27 mouse cellular contexts compared by ENCODE assay signal in genomic region chr11:58927053-58927452, GRCm38 (mm10). TPM values are rescaled to one million over a fixed set of nuclear protein-coding genes. Genes with fewer than 3 reads are reported as not detected.
DNase-seq lines count a peak whose midpoint lies in the region; ATAC-seq and TF ChIP-seq lines count a peak whose summit lies in the region.
"Had no signal": no experiment of that assay in that cellular context is flagged by ENCODE, and none has a peak within 500 bp of the region (broad histone marks: within the 10 kb centered on the region; RNA-seq: fewer than 3 reads in every experiment).

No protein-coding gene starts in this region.

- H3K9ac ChIP-seq in liver, embryonic 13.5 days: peak overlapping the region; percentile 75; the same call in 1 of the 2 replicates
- H3K9ac ChIP-seq in liver, embryonic 11.5 days (ENCODE audit: low read depth, low read length): no peak overlapping the region
- peak overlapping the region; percentile 54 for H3K9ac ChIP-seq in MEL (ENCODE audit: control insufficient read depth, low read depth, low read length, poor library complexity, severe bottlenecking)
- no peak overlapping the region for H3K9ac ChIP-seq in liver, embryonic 16.5 days (ENCODE audit: low read depth, low read length)
- H3K9ac ChIP-seq: embryonic facial prominence, embryonic 15.5 days; forebrain, embryonic 12.5 days had no signal

- no peak for DNase-seq in kidney, adult 2 months
- DNase-seq in kidney, postnatal 4 days: no peak
- no peak for DNase-seq in liver, embryonic 13.5 days
- no peak for DNase-seq in liver, embryonic 11.5 days (ENCODE audit: low spot score)
- peak; percentile 75 for DNase-seq in MEL (ENCODE audit: low read depth, low spot score)
- DNase-seq in gastrocnemius, adult 18-20 months (ENCODE audit: low spot score): no peak
- DNase-seq in layer of hippocampus, postnatal 10 days (ENCODE audit: low spot score in 2 of 2): no peak
- DNase-seq: adrenal gland, adult 2 months; adrenal gland, postnatal 10 days; adrenal gland, postnatal 25 days; B cell, adult 2 months; cerebellum, adult 11 months; cerebellum, adult 18-20 months; cerebellum, adult 8-10 months; cerebellum, adult 9-11 months; cerebellum, postnatal 14 days; cerebellum, postnatal 36 days; embryo, embryonic 11 days had no signal

- H3K79me2 ChIP-seq in MEL (ENCODE audit: control insufficient read depth, insufficient read depth, low read length, poor library complexity): peaks cover 1% of the 10 kb centered on the region; the same call in 1 of the 2 replicates

- peaks cover 18% of the 10 kb centered on the region; the same call in 1 of the 2 replicates for H3K4me1 ChIP-seq in kidney, adult 2 months (ENCODE audit: control insufficient read depth, insufficient read depth, low read length)
- H3K4me1 ChIP-seq in liver, embryonic 13.5 days (replicated peaks): peaks cover 58% of the 10 kb centered on the region
- H3K4me1 ChIP-seq in liver, embryonic 11.5 days (replicated peaks; ENCODE audit: control insufficient read depth, insufficient read depth, low read length): peaks cover 27% of the 10 kb centered on the region
- H3K4me1 ChIP-seq in MEL (ENCODE audit: control insufficient read depth in 1 of 2, insufficient read depth in 2 of 2, low read length in 2 of 2): peaks cover 4 to 15% of the 10 kb centered on the region in 2 experiments; a peak in 3 of 4 replicates
- H3K4me1 ChIP-seq in liver, embryonic 16.5 days (ENCODE audit: control insufficient read depth, low read depth, low read length): peaks cover 37% of the 10 kb centered on the region

- no peak for TF ChIP-seq EP300 in MEL (IDR thresholded peaks at IDR 0.05; ENCODE audit: low read depth in 1 of 2, low read length in 2 of 2)

- H3K36me3 ChIP-seq in kidney, adult 2 months (ENCODE audit: control insufficient read depth, insufficient read depth, low read length): no peaks in the 10 kb centered on the region
- peaks cover 35% of the 10 kb centered on the region for H3K36me3 ChIP-seq in liver, embryonic 13.5 days
- peaks cover 8% of the 10 kb centered on the region; the same call in 1 of the 2 replicates for H3K36me3 ChIP-seq in liver, embryonic 11.5 days (ENCODE audit: control insufficient read depth, insufficient read depth, low read length)
- H3K36me3 ChIP-seq in MEL (ENCODE audit: control insufficient read depth in 1 of 2, insufficient read depth in 2 of 2, low read length in 2 of 2): peaks cover 0 to 13% of the 10 kb centered on the region in 2 experiments; a peak in 2 of 4 replicates
- H3K36me3 ChIP-seq in liver, embryonic 16.5 days (ENCODE audit: control insufficient read depth, insufficient read depth): peaks cover 16% of the 10 kb centered on the region

- 45% methylated on average over 2 of the region's 2 CpGs for WGBS in kidney, adult 2 months
- WGBS in liver, embryonic 13.5 days (ENCODE audit: insufficient replicate concordance): 58% methylated on average over 2 of the region's 2 CpGs
- 73% methylated on average over 2 of the region's 2 CpGs for WGBS in liver, embryonic 11.5 days
- 57% methylated on average over 2 of the region's 2 CpGs for WGBS in liver, embryonic 16.5 days (ENCODE audit: insufficient replicate concordance)

- no peak for TF ChIP-seq POLR2A in kidney, adult 2 months (IDR thresholded peaks at IDR 0.05; ENCODE audit: low read depth, low read length)
- no peak for TF ChIP-seq POLR2A in MEL (IDR thresholded peaks at IDR 0.05; ENCODE audit: control insufficient read depth in 1 of 2, insufficient read depth in 1 of 2, low read depth in 1 of 2, low read length in 2 of 2, poor library complexity in 1 of 2)

- H3K4me3 ChIP-seq in kidney, adult 2 months (ENCODE audit: insufficient read depth, low read depth, low read length): no peak overlapping the region
- H3K4me3 ChIP-seq in liver, embryonic 13.5 days (replicated peaks): no peak overlapping the region
- H3K4me3 ChIP-seq in liver, embryonic 11.5 days (ENCODE audit: low read depth, low read length): no peak overlapping the region
- peak overlapping the region; percentile 29 to 72 for H3K4me3 ChIP-seq in MEL (ENCODE audit: control insufficient read depth in 1 of 2, insufficient read depth in 1 of 2, low read depth in 2 of 2, low read length in 2 of 2)
- H3K4me3 ChIP-seq in liver, embryonic 16.5 days (ENCODE audit: low read depth, low read length): no peak overlapping the region

- peak overlapping the region; percentile 25; the same call in 1 of the 2 replicates for H3K27ac ChIP-seq in kidney, adult 2 months (ENCODE audit: insufficient read depth, low read depth, low read length)
- no peak overlapping the region for H3K27ac ChIP-seq in liver, embryonic 13.5 days
- no peak overlapping the region for H3K27ac ChIP-seq in liver, embryonic 11.5 days (ENCODE audit: low read depth, low read length)
- H3K27ac ChIP-seq in MEL (ENCODE audit: control insufficient read depth, low read depth, low read length): no peak overlapping the region
- peak overlapping the region; percentile 25 for H3K27ac ChIP-seq in liver, embryonic 16.5 days (ENCODE audit: low read length)
- H3K27ac ChIP-seq: embryonic facial prominence, embryonic 13.5 days; embryonic facial prominence, embryonic 15.5 days; forebrain, embryonic 12.5 days had no signal

- no peak for ATAC-seq in liver, embryonic 13.5 days (ENCODE audit: low read depth)
- ATAC-seq in liver, embryonic 11.5 days (replicated peaks; ENCODE audit: low FRiP score): no peak
- ATAC-seq in liver, embryonic 16.5 days (ENCODE audit: low read depth): no peak

- no peak for TF ChIP-seq RAD21 in MEL (IDR thresholded peaks at IDR 0.05; ENCODE audit: low read depth, low read length)

- peak overlapping the region; percentile 74; the same call in 1 of the 2 replicates for H3K4me2 ChIP-seq in liver, embryonic 13.5 days
- no peak overlapping the region for H3K4me2 ChIP-seq in liver, embryonic 11.5 days
- H3K4me2 ChIP-seq in liver, embryonic 16.5 days (ENCODE audit: low read depth, low read length): 0 out of 2 replicates have a peak overlapping the region, but pooled peaks have one; percentile 66

- no peak for TF ChIP-seq CTCF in kidney, adult 2 months (conservative IDR thresholded peaks at IDR 0.05; ENCODE audit: insufficient read depth, insufficient read length, low read depth, low read length)
- TF ChIP-seq CTCF in MEL (IDR thresholded peaks at IDR 0.05 in 2 of 3, conservative IDR thresholded peaks at IDR 0.05 in 1 of 3; ENCODE audit: control insufficient read depth in 1 of 3, insufficient read depth in 1 of 3, low read depth in 2 of 3, low read length in 3 of 3, poor library complexity in 1 of 3, severe bottlenecking in 1 of 3): no peak

- H3K27me3 ChIP-seq in kidney, adult 2 months (replicated peaks; ENCODE audit: control insufficient read depth, insufficient read depth, low read length): no peaks in the 10 kb centered on the region
- no peaks in the 10 kb centered on the region; the same call in 1 of the 2 replicates for H3K27me3 ChIP-seq in liver, embryonic 13.5 days
- no peaks in the 10 kb centered on the region for H3K27me3 ChIP-seq in liver, embryonic 11.5 days (replicated peaks; ENCODE audit: control insufficient read depth, insufficient read depth, low read length)
- no peaks in the 10 kb centered on the region for H3K27me3 ChIP-seq in MEL (ENCODE audit: control insufficient read depth in 1 of 2, insufficient read depth in 2 of 2, low read length in 2 of 2)
- no peaks in the 10 kb centered on the region for H3K27me3 ChIP-seq in liver, embryonic 16.5 days (ENCODE audit: control insufficient read depth, insufficient read depth, low read depth, low read length)
- H3K27me3 ChIP-seq: embryonic facial prominence, embryonic 13.5 days; embryonic facial prominence, embryonic 15.5 days; forebrain, embryonic 12.5 days had no signal

- no peaks in the 10 kb centered on the region for H3K9me3 ChIP-seq in liver, embryonic 13.5 days (replicated peaks)
- no peaks in the 10 kb centered on the region for H3K9me3 ChIP-seq in liver, embryonic 11.5 days (ENCODE audit: control insufficient read depth, low read length)
- H3K9me3 ChIP-seq in MEL (replicated peaks; ENCODE audit: insufficient read depth, low read length): no peaks in the 10 kb centered on the region
- H3K9me3 ChIP-seq in liver, embryonic 16.5 days (replicated peaks; ENCODE audit: control insufficient read depth, low read length): no peaks in the 10 kb centered on the region
- H3K9me3 ChIP-seq: embryonic facial prominence, embryonic 13.5 days; embryonic facial prominence, embryonic 15.5 days; forebrain, embryonic 10.5 days; forebrain, embryonic 12.5 days; G1E had no signal

RNA-seq across cellular contexts. Expression of gene Btnl10, which starts 9.3 kb away (rescaled TPM):
- polyA plus RNA-seq in kidney, adult 2 months (2012; rRNA removed): 0.27 and 0.31 TPM in 2 replicates
- polyA plus RNA-seq in liver, embryonic 13.5 days (2015; fragmentation: Nextera tagmentation; extraction: Ambion mirVana): 11.2 and 12.5 TPM in 2 replicates
- polyA plus RNA-seq in liver, embryonic 11.5 days (2014; fragmentation: Nextera tagmentation; extraction: Ambion mirVana): 4.0 and 5.0 TPM in 2 replicates
- 0.62 and 1.7 TPM in 2 replicates for total RNA-seq in MEL (2012; rRNA removed)
- polyA plus RNA-seq in MEL (2012; ENCODE audit: insufficient read depth in 1 of 2, insufficient read length in 2 of 2, low read depth in 1 of 2, low replicate concordance in 2 of 2, missing spikeins in 1 of 2): under 1 TPM in 1 of 2 experiments, not detected in 1; 0.92 TPM
- 14.1 and 14.3 TPM in 2 replicates for polyA plus RNA-seq in liver, embryonic 16.5 days (2015; fragmentation: Nextera tagmentation; extraction: Ambion mirVana)
- not detected for total RNA-seq in gastrocnemius, adult 18-20 months (2021)
- total RNA-seq in layer of hippocampus, postnatal 10 days (2021): under 1 TPM in 1 of 2 experiments, not detected in 1; 0.22 TPM
- total RNA-seq: adrenal gland, postnatal 25 days; CH12.LX had no signal
- polyA plus RNA-seq: adrenal gland, adult 2 months; CD4-positive, CD25-positive, alpha-beta regulatory T cell, adult 4 months; embryonic facial prominence, embryonic 13.5 days; embryonic facial prominence, embryonic 15.5 days; forebrain, embryonic 14.5 days; G1E had no signal

RNA-seq across cellular contexts. Expression of gene Rnf187, which starts 11.7 kb away (rescaled TPM):
- polyA plus RNA-seq in kidney, adult 2 months (2012; rRNA removed): 251 and 307 TPM in 2 replicates
- polyA plus RNA-seq in liver, embryonic 13.5 days (2015; fragmentation: Nextera tagmentation; extraction: Ambion mirVana): 125 and 130 TPM in 2 replicates
- polyA plus RNA-seq in liver, embryonic 11.5 days (2014; fragmentation: Nextera tagmentation; extraction: Ambion mirVana): 229 and 240 TPM in 2 replicates
- 282 and 337 TPM in 2 replicates for total RNA-seq in MEL (2012; rRNA removed)
- 1,000 to 10,000 TPM in 1 of 2 experiments, 100 to 1,000 TPM in 1; 280 to 3,830 TPM for polyA plus RNA-seq in MEL (2012; ENCODE audit: insufficient read depth in 1 of 2, insufficient read length in 2 of 2, low read depth in 1 of 2, low replicate concordance in 2 of 2, missing spikeins in 1 of 2)
- 74.5 and 81.7 TPM in 2 replicates for polyA plus RNA-seq in liver, embryonic 16.5 days (2015; fragmentation: Nextera tagmentation; extraction: Ambion mirVana)
- total RNA-seq in gastrocnemius, adult 18-20 months (2021): 10 to 100 TPM; 88.8 to 90.3 TPM
- 100 to 1,000 TPM; 453 to 458 TPM for total RNA-seq in layer of hippocampus, postnatal 10 days (2021)

RNA-seq across cellular contexts. Expression of gene Hist3h2ba, which starts 21.7 kb away (rescaled TPM):
- polyA plus RNA-seq in kidney, adult 2 months (2012; rRNA removed): 3.0 and 5.3 TPM in 2 replicates
- polyA plus RNA-seq in liver, embryonic 13.5 days (2015; fragmentation: Nextera tagmentation; extraction: Ambion mirVana): 5.5 and 6.3 TPM in 2 replicates
- polyA plus RNA-seq in liver, embryonic 11.5 days (2014; fragmentation: Nextera tagmentation; extraction: Ambion mirVana): 6.3 and 6.9 TPM in 2 replicates
- total RNA-seq in MEL (2012; rRNA removed): 48.2 and 147 TPM in 2 replicates
- under 1 TPM in 1 of 2 experiments, not detected in 1; 0.21 TPM for polyA plus RNA-seq in MEL (2012; ENCODE audit: insufficient read depth in 1 of 2, insufficient read length in 2 of 2, low read depth in 1 of 2, low replicate concordance in 2 of 2, missing spikeins in 1 of 2)
- polyA plus RNA-seq in liver, embryonic 16.5 days (2015; fragmentation: Nextera tagmentation; extraction: Ambion mirVana): 17.9 and 22.4 TPM in 2 replicates
- total RNA-seq in gastrocnemius, adult 18-20 months (2021): under 1 TPM; 0.62 to 0.97 TPM
- 100 to 1,000 TPM; 146 to 155 TPM for total RNA-seq in layer of hippocampus, postnatal 10 days (2021)
- total RNA-seq: CH12.LX had no signal
- polyA plus RNA-seq: G1E had no signal

RNA-seq across cellular contexts. Expression of gene Zfp39, which starts 23.0 kb away (rescaled TPM):
- polyA plus RNA-seq in kidney, adult 2 months (2012; rRNA removed): 1.2 and 1.5 TPM in 2 replicates
- 3.7 and 5.4 TPM in 2 replicates for polyA plus RNA-seq in liver, embryonic 13.5 days (2015; fragmentation: Nextera tagmentation; extraction: Ambion mirVana)
- 10.2 and 11.8 TPM in 2 replicates for polyA plus RNA-seq in liver, embryonic 11.5 days (2014; fragmentation: Nextera tagmentation; extraction: Ambion mirVana)
- total RNA-seq in MEL (2012; rRNA removed): 5.2 and 6.0 TPM in 2 replicates
- polyA plus RNA-seq in MEL (2012; ENCODE audit: insufficient read depth in 1 of 2, insufficient read length in 2 of 2, low read depth in 1 of 2, low replicate concordance in 2 of 2, missing spikeins in 1 of 2): 1 to 10 TPM in 1 of 2 experiments, not detected in 1; 5.1 TPM
- polyA plus RNA-seq in liver, embryonic 16.5 days (2015; fragmentation: Nextera tagmentation; extraction: Ambion mirVana): 4.2 and 5.6 TPM in 2 replicates
- 1 to 10 TPM; 2.8 to 3.1 TPM for total RNA-seq in gastrocnemius, adult 18-20 months (2021)
- total RNA-seq in layer of hippocampus, postnatal 10 days (2021): 10 to 100 TPM in 1 of 2 experiments, 1 to 10 TPM in 1; 9.9 to 10.1 TPM

RNA-seq across cellular contexts. Expression of gene Hist3h2a, which starts 27.4 kb away (rescaled TPM):
- polyA plus RNA-seq in kidney, adult 2 months (2012; rRNA removed): 29.0 and 29.5 TPM in 2 replicates
- 12.3 and 13.7 TPM in 2 replicates for polyA plus RNA-seq in liver, embryonic 13.5 days (2015; fragmentation: Nextera tagmentation; extraction: Ambion mirVana)
- 12.0 and 14.5 TPM in 2 replicates for polyA plus RNA-seq in liver, embryonic 11.5 days (2014; fragmentation: Nextera tagmentation; extraction: Ambion mirVana)
- 184 and 300 TPM in 2 replicates for total RNA-seq in MEL (2012; rRNA removed)
- polyA plus RNA-seq in MEL (2012; ENCODE audit: insufficient read depth in 1 of 2, insufficient read length in 2 of 2, low read depth in 1 of 2, low replicate concordance in 2 of 2, missing spikeins in 1 of 2): under 1 TPM in 1 of 2 experiments, not detected in 1; 0.42 TPM
- polyA plus RNA-seq in liver, embryonic 16.5 days (2015; fragmentation: Nextera tagmentation; extraction: Ambion mirVana): 21.2 and 24.4 TPM in 2 replicates
- 10 to 100 TPM in 1 of 2 experiments, 1 to 10 TPM in 1; 9.1 to 11.1 TPM for total RNA-seq in gastrocnemius, adult 18-20 months (2021)
- total RNA-seq in layer of hippocampus, postnatal 10 days (2021): 10 to 100 TPM; 59.3 to 61.6 TPM

Comparison
In these comparisons a context has a peak if more than half of its experiments do, and no peak if none do; other contexts are left out.
1. H3K27ac ChIP-seq: peak in kidney, adult 2 months (single experiment) and liver, embryonic 16.5 days (single experiment); none in liver, embryonic 13.5 days (single experiment), liver, embryonic 11.5 days (single experiment) and MEL (single experiment).
2. H3K9ac ChIP-seq: peak in liver, embryonic 13.5 days (single experiment) and MEL (single experiment); none in liver, embryonic 11.5 days (single experiment) and liver, embryonic 16.5 days (single experiment).
3. H3K4me3 ChIP-seq: peak in MEL (2 of 2); none in kidney, adult 2 months (single experiment), liver, embryonic 13.5 days (single experiment), liver, embryonic 11.5 days (single experiment) and liver, embryonic 16.5 days (single experiment).